Mouse (Mus musculus) liver, embryonic 12.5 days (tissue): ENCODE results near the gene Rpn2. TPM values are rescaled to one million over a fixed set of nuclear protein-coding genes. Genes with fewer than 3 reads are reported as not detected.

Experiments
- ATAC-seq: fragments of 200-750 bp; cut with Nextera tagmentation; 2 replicates; pipeline ENCODE4 v1.8.0; 2017; ENCODE audit warnings: moderate number of reproducible peaks, mild to moderate bottlenecking, moderate library complexity
- H3K27ac ChIP-seq: fragments of 300-500 bp; sonication (generic); 2 replicates; pipeline ENCODE4 v1.5.1; 2016; ENCODE audit warnings: mild to moderate bottlenecking
- H3K27me3 ChIP-seq: fragments of 300-500 bp; sonication (generic); replicated peaks from 2 replicates; pipeline ENCODE4 v1.6.1; 2016; ENCODE audit warnings: mild to moderate bottlenecking, moderate library complexity
- H3K36me3 ChIP-seq: fragments of 300-500 bp; sonication (generic); 2 replicates; pipeline ENCODE4 v1.6.1; 2016; ENCODE audit warnings: mild to moderate bottlenecking, moderate library complexity
- H3K4me1 ChIP-seq: fragments of 300-500 bp; sonication (generic); 2 replicates; pipeline ENCODE4 v1.6.1; 2016
- H3K4me2 ChIP-seq: fragments of 300-500 bp; sonication (generic); 2 replicates; pipeline ENCODE4 v1.6.1; 2016; ENCODE audit warnings: mild to moderate bottlenecking, moderate library complexity
- H3K4me3 ChIP-seq: fragments of 300-500 bp; sonication (generic); 2 replicates; pipeline ENCODE4 v1.5.1; 2016; ENCODE audit warnings: mild to moderate bottlenecking, moderate library complexity
- H3K9ac ChIP-seq: fragments of 300-500 bp; sonication (generic); 2 replicates; pipeline ENCODE4 v1.6.1; 2016; ENCODE audit warnings: mild to moderate bottlenecking, moderate library complexity
- H3K9me3 ChIP-seq: fragments of 300-500 bp; sonication (generic); replicated peaks from 2 replicates; pipeline ENCODE4 v1.6.1; 2016; ENCODE audit warnings: mild to moderate bottlenecking, moderate library complexity
- whole genome bisulfite sequencing: fragments of 180-500 bp; shearing (Covaris S2); methylation state at CpG from one replicate; pipeline ENCODE4 v1.1.7; 2016; ENCODE audit not compliant: insufficient replicate concordance; 5-methylcytosine and 5-hydroxymethylcytosine counted together
- polyA plus RNA-seq: library from polyadenylated mRNA; unstranded; fragments of >200 nt; fragmentation: Nextera tagmentation; extraction: Ambion mirVana; gene quantifications from 2 replicates; pipeline ENCODE4 v1.2.1, GENCODE M21; 2016

Rpn2 gene
- 198 and 216 TPM in 2 replicates for polyA plus RNA-seq

DNA sequence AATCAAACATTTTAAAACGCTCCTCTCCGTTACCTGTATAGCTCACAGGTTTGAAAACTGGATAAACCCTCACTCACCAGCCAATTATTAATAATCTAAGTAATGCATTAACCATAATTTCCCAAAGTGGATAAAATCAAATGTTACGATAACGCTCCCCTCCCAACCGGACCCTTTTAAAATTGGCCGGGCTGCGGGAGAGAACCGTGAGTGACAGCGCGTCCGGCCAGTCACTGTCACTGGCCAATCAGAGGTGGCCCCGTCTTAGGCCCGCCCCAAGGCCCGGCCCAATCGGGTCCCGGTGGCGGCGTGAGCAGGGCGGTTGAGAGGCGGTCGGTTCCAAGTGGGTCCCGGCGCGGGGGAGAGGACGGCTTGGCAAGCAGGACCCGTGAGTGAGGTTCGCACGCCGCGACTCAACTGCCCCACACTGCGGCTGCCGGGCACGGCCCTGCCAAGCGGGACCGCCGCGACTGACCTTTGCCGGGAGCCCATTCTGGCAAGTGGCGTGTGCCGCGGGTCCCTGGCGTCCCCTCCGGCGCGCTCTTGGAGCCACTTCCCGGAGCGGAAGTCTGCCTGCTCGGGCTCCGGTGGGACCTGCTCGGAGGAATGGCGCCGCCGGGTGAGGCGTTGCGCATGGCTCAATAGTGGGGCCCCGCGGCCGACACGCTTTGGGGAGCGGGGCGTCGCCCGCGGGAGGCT is at the start of gene Rpn2:
TSS of gene Rpn2 (plus strand) at position 301 of the 699 bp plus-strand sequence.
- WGBS: under 1% methylated on average over 64 of the region's 64 CpGs
- peaks cover 30% of the 10 kb centered on the region for H3K36me3 ChIP-seq

GRCm38 (mm10) chr2:157235946-157236345 is 42.9 kb upstream of the Rpn2 start:
- WGBS: 80% methylated on average over 8 of the region's 8 CpGs

More for the DNA sequence above, at the start of gene Rpn2:
- peak within 1 kb of the TSS; percentile 80 for H3K4me2 ChIP-seq
- H3K4me1 ChIP-seq: peaks cover 31% of the 10 kb centered on the region
- H3K4me3 ChIP-seq: peak within 1 kb of the TSS; percentile 95
- H3K27me3 ChIP-seq: no peaks in the 10 kb centered on the region
- H3K27ac ChIP-seq: peak within 1 kb of the TSS; percentile 89
- ATAC-seq: peak; percentile 99
- H3K9me3 ChIP-seq: no peaks in the 10 kb centered on the region
- peak within 1 kb of the TSS; percentile 96 for H3K9ac ChIP-seq

GRCm38 (mm10) chr2:157245001-157245400 is 33.8 kb upstream of the Rpn2 start:
- H3K4me2 ChIP-seq: no peak overlapping the region
- H3K9ac ChIP-seq: no peak overlapping the region
- H3K9me3 ChIP-seq: no peaks in the 10 kb centered on the region
- H3K27me3 ChIP-seq: peaks cover 6% of the 10 kb centered on the region; the same call in 1 of the 2 replicates
- 20% methylated on average over 5 of the region's 5 CpGs for WGBS
- H3K36me3 ChIP-seq: no peaks in the 10 kb centered on the region
- no peak overlapping the region for H3K27ac ChIP-seq
- ATAC-seq: no peak
- H3K4me3 ChIP-seq: no peak overlapping the region
- no peaks in the 10 kb centered on the region for H3K4me1 ChIP-seq

More at GRCm38 (mm10) chr2:157235946-157236345, 42.9 kb upstream of the Rpn2 start:
- H3K9me3 ChIP-seq: no peaks in the 10 kb centered on the region
- no peak overlapping the region for H3K4me2 ChIP-seq
- no peak overlapping the region for H3K4me3 ChIP-seq
- no peaks in the 10 kb centered on the region for H3K4me1 ChIP-seq
- H3K27me3 ChIP-seq: peaks cover 7% of the 10 kb centered on the region; the same call in 1 of the 2 replicates
- no peaks in the 10 kb centered on the region for H3K36me3 ChIP-seq
- no peak for ATAC-seq
- no peak overlapping the region for H3K27ac ChIP-seq
- no peak overlapping the region for H3K9ac ChIP-seq

DNA sequence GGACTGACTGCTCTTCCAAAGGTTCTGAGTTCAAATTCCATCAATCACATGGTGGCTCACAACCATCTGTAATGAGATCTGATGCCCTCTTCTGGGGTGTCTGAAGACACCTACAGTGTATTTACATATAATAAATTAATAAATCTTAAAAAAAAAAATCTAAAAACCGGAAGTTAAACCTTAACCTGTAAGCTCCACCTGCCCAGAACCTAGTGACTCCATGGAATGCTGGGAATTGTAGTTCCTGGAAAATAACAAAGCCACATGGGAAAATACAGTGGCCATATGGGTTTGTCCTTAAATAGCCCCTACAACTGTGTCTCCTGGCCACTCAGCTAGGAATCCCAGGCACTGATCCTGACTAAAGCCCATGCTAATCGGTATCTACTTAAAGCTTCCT is 33.2 kb upstream of the Rpn2 start:
- Histone ChIP-seq H3K27me3 (peaks cover 6% of the 10 kb centered on the region; the same call in 1 of the 2 replicates), H3K4me1 (no peaks in the 10 kb centered on the region), H3K27ac (no peak overlapping the region), H3K4me3 (no peak overlapping the region), H3K4me2 (no peak overlapping the region), H3K36me3 (no peaks in the 10 kb centered on the region), H3K9me3 (no peaks in the 10 kb centered on the region), H3K9ac (no peak overlapping the region)
- no peak for ATAC-seq
- WGBS: 64% methylated on average over 2 of the region's 2 CpGs

DNA sequence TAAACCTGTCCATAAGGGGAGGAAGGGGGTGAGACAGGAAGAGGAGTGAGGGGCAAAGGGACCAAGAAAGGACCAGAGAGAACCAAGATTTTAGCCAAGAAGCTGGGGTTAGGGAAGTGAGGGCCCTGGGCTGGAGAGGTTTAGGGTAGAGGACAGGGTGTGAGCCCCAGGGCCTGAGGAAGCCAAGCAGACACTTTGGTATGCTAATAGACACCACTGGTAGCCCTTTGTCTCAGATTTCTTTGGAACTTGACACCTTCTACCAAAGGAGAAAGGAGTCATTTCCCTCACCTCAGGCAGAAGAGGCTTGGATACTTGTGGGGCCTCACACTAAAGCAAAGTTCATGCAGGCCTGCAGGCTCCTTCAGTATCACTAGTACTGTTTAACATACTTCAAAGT is 30.7 kb upstream of the Rpn2 start:
- Histone ChIP-seq H3K9ac (no peak overlapping the region), H3K4me3 (no peak overlapping the region), H3K9me3 (no peaks in the 10 kb centered on the region), H3K27me3 (peaks cover 6% of the 10 kb centered on the region; the same call in 1 of the 2 replicates), H3K4me2 (no peak overlapping the region), H3K27ac (no peak overlapping the region), H3K36me3 (no peaks in the 10 kb centered on the region), H3K4me1 (no peaks in the 10 kb centered on the region)
- ATAC-seq: no peak

GRCm38 (mm10) chr2:157259720-157260119 is 19.1 kb upstream of the Rpn2 start:
- H3K4me1 ChIP-seq: peaks cover 5% of the 10 kb centered on the region; the same call in 1 of the 2 replicates
- H3K27me3 ChIP-seq: peaks cover 10% of the 10 kb centered on the region; the same call in 1 of the 2 replicates
- no peak overlapping the region for H3K4me2 ChIP-seq
- no peak overlapping the region for H3K4me3 ChIP-seq
- H3K9ac ChIP-seq: no peak overlapping the region
- no peak overlapping the region for H3K27ac ChIP-seq
- no peaks in the 10 kb centered on the region for H3K9me3 ChIP-seq
- peak; percentile 58; the same call in 1 of the 2 replicates for ATAC-seq
- H3K36me3 ChIP-seq: no peaks in the 10 kb centered on the region
- WGBS: 0% methylated on average over 5 of the region's 5 CpGs

GRCm38 (mm10) chr2:157261930-157262329 is 16.9 kb upstream of the Rpn2 start:
- Histone ChIP-seq H3K4me2 (no peak overlapping the region), H3K27me3 (peaks cover 9% of the 10 kb centered on the region; the same call in 1 of the 2 replicates), H3K4me3 (no peak overlapping the region), H3K27ac (no peak overlapping the region), H3K9ac (no peak overlapping the region), H3K36me3 (no peaks in the 10 kb centered on the region), H3K9me3 (no peaks in the 10 kb centered on the region), H3K4me1 (no peaks in the 10 kb centered on the region)
- 71% methylated on average over 5 of the region's 5 CpGs for WGBS
- no peak for ATAC-seq

- H3K9me3 ChIP-seq: no peaks in the 10 kb centered on the region
- 62% methylated on average over 9 of the region's 9 CpGs for WGBS
- peaks cover 9% of the 10 kb centered on the region; the same call in 1 of the 2 replicates for H3K27me3 ChIP-seq
- no peaks in the 10 kb centered on the region for H3K4me1 ChIP-seq
- no peak overlapping the region for H3K27ac ChIP-seq
- H3K9ac ChIP-seq: no peak overlapping the region
- H3K4me2 ChIP-seq: no peak overlapping the region
- no peak for ATAC-seq
- no peak overlapping the region for H3K4me3 ChIP-seq
- no peaks in the 10 kb centered on the region for H3K36me3 ChIP-seq
Measured at GRCm38 (mm10) chr2:157262506-157262905, 16.3 kb upstream of the Rpn2 start.

GRCm38 (mm10) chr2:157263101-157263500 is 15.7 kb upstream of the Rpn2 start:
- WGBS: 73% methylated on average over 1 of the region's 1 CpGs
- ATAC-seq: no peak
- no peaks in the 10 kb centered on the region for H3K9me3 ChIP-seq

GRCm38 (mm10) chr2:157263832-157264231 is 15.0 kb upstream of the Rpn2 start:
- H3K36me3 ChIP-seq: no peaks in the 10 kb centered on the region
- H3K4me2 ChIP-seq: no peak overlapping the region
- no peaks in the 10 kb centered on the region for H3K9me3 ChIP-seq
- peaks cover 9% of the 10 kb centered on the region; the same call in 1 of the 2 replicates for H3K27me3 ChIP-seq
- no peaks in the 10 kb centered on the region for H3K4me1 ChIP-seq
- H3K9ac ChIP-seq: no peak overlapping the region
- ATAC-seq: no peak
- no peak overlapping the region for H3K4me3 ChIP-seq
- WGBS: 65% methylated on average over 6 of the region's 6 CpGs
- H3K27ac ChIP-seq: no peak overlapping the region

More at GRCm38 (mm10) chr2:157263101-157263500, 15.7 kb upstream of the Rpn2 start:
- Histone ChIP-seq H3K9ac (no peak overlapping the region), H3K4me2 (no peak overlapping the region), H3K27me3 (peaks cover 9% of the 10 kb centered on the region; the same call in 1 of the 2 replicates), H3K4me1 (no peaks in the 10 kb centered on the region), H3K36me3 (no peaks in the 10 kb centered on the region), H3K4me3 (no peak overlapping the region), H3K27ac (no peak overlapping the region)

- no peaks in the 10 kb centered on the region for H3K9me3 ChIP-seq
- peak within 1 kb of the TSS; percentile 95 for H3K4me3 ChIP-seq
- peaks cover 31% of the 10 kb centered on the region for H3K4me1 ChIP-seq
- WGBS: under 1% methylated on average over 32 of the region's 32 CpGs
- peak within 1 kb of the TSS; percentile 89 for H3K27ac ChIP-seq
- H3K36me3 ChIP-seq: peaks cover 35% of the 10 kb centered on the region
- peak within 1 kb of the TSS; percentile 80 for H3K4me2 ChIP-seq
- no peak; the same call in 1 of the 2 replicates for ATAC-seq
- H3K9ac ChIP-seq: peak within 1 kb of the TSS; percentile 96
- no peaks in the 10 kb centered on the region for H3K27me3 ChIP-seq
Measured at GRCm38 (mm10) chr2:157279416-157279800, 591 bp downstream of the Rpn2 start, which contains the start of gene Mroh8. TSS of gene Mroh8 (minus strand) at chr2:157279549.

- Histone ChIP-seq H3K4me2 (no peak overlapping the region), H3K27me3 (no peaks in the 10 kb centered on the region), H3K9me3 (no peaks in the 10 kb centered on the region), H3K27ac (no peak overlapping the region), H3K4me3 (no peak overlapping the region), H3K4me1 (peaks cover 32% of the 10 kb centered on the region), H3K36me3 (peaks cover 74% of the 10 kb centered on the region), H3K9ac (no peak overlapping the region)
- WGBS: 66% methylated on average over 6 of the region's 6 CpGs
- ATAC-seq: no peak
Measured at GRCm38 (mm10) chr2:157283321-157283720, 4.5 kb downstream of the Rpn2 start.
